ENCODE assay signal across 8 mouse cellular contexts in genomic region chr12:87443700-87444122, GRCm38 (mm10). TPM values are rescaled to one million over a fixed set of nuclear protein-coding genes. Genes with fewer than 3 reads are reported as not detected.
DNase-seq lines count a peak whose midpoint lies in the region; ATAC-seq lines count a peak whose summit lies in the region.

Gene Slirp (plus strand): TSS chr12:87443896.
Gene Alkbh1 (minus strand): TSS chr12:87444017.

- DNase-seq in adipocyte (ENCODE audit: low spot score): peak; percentile 93
- DNase-seq in embryo, embryonic 10 days (ENCODE audit: low spot score): peak; percentile 94
- peak; percentile 87 for DNase-seq in gastrocnemius, postnatal 10 days
- DNase-seq in induced T-regulatory cell, adult 2 months (ENCODE audit: low read depth): peak; percentile 95
- DNase-seq in left cerebral cortex, adult 9 months (ENCODE audit: low spot score in 2 of 2): peak; percentile 79 to 92
- peak; percentile 84 for DNase-seq in right cerebral cortex, postnatal 14 days
- DNase-seq in urinary bladder, postnatal 36 days (ENCODE audit: low spot score in 2 of 2): peak; percentile 88 to 90

- peak; percentile 89 for ATAC-seq in megakaryocyte progenitor cell, adult 5-6 weeks (replicated peaks; ENCODE audit: poor library complexity)

RNA-seq across cellular contexts. Expression of gene Slirp, which starts in this region (rescaled TPM):
- total RNA-seq in gastrocnemius, postnatal 10 days (2021): 100 to 1,000 TPM; 152 to 169 TPM
- 111 and 120 TPM in 2 replicates for total RNA-seq in megakaryocyte progenitor cell, adult 5-6 weeks (2015)
- 49.4 and 79.7 TPM in 2 replicates for total RNA-seq in megakaryocyte progenitor cell, adult 5-6 weeks (2017)

RNA-seq across cellular contexts. Expression of gene Alkbh1, which starts in this region (rescaled TPM):
- total RNA-seq in gastrocnemius, postnatal 10 days (2021): 10 to 100 TPM in 1 of 2 experiments, 1 to 10 TPM in 1; 7.6 to 13.6 TPM
- total RNA-seq in megakaryocyte progenitor cell, adult 5-6 weeks (2015): 39.7 and 47.1 TPM in 2 replicates
- 57.2 and 82.5 TPM in 2 replicates for total RNA-seq in megakaryocyte progenitor cell, adult 5-6 weeks (2017)

Comparison
In these comparisons a context has a peak if more than half of its experiments do, and no peak if none do; other contexts are left out.
1. Peak in every context shown above with its lines: DNase-seq and ATAC-seq.